Mouse (Mus musculus): Measurements from ENCODE around the gene Cd300lg. TPM values are rescaled to one million over a fixed set of nuclear protein-coding genes. Genes with fewer than 3 reads are reported as not detected.

Cd300lg gene
- total and polyA plus RNA-seq, 3 experiments, result 51.6 to 102 (median 70.1) TPM

- 2% methylated on average over 62 of the region's 73 CpGs for WGBS
- peaks cover 2% of the 10 kb centered on the region; the same call in 1 of the 2 replicates for H3K4me1 ChIP-seq (ENCODE audit: control insufficient read depth, insufficient read depth, low read length)
- intact Hi-C loops (cut with DNase I), result no loop called here
- peak overlapping the region; percentile 72 for H3K4me3 ChIP-seq
- no peaks in the 10 kb centered on the region for H3K27me3 ChIP-seq (ENCODE audit: control insufficient read depth, insufficient read depth, low read length)
- DNase-seq, result peak; percentile 83 to 85
- no peak for TF ChIP-seq EP300 (IDR thresholded peaks at IDR 0.05; ENCODE audit: insufficient read depth, low read depth, low read length)
- no peak for TF ChIP-seq POLR2A (IDR thresholded peaks at IDR 0.05; ENCODE audit: insufficient read depth, low read depth, low read length)
- TF ChIP-seq CTCF (IDR thresholded peaks at IDR 0.05), result no peak
- no peaks in the 10 kb centered on the region for H3K36me3 ChIP-seq (ENCODE audit: control insufficient read depth, insufficient read depth, low read length)
- H3K27ac ChIP-seq, result peak overlapping the region; percentile 62
- H3K9ac ChIP-seq (ENCODE audit: low read depth, low read length), result peak overlapping the region; percentile 90
- H3K79me2 ChIP-seq (replicated peaks; ENCODE audit: control insufficient read depth, insufficient read depth, low read length), result no peaks in the 10 kb centered on the region
These were observed 14.5 kb upstream of the Cd300lg start for GRCm38 (mm10) chr11:102026694-102027360.

GRCm38 (mm10) chr11:102027361-102028017, 13.8 kb upstream of the Cd300lg start:
- Histone ChIP-seq H3K79me2 (replicated peaks; ENCODE audit: control insufficient read depth, insufficient read depth, low read length) (no peaks in the 10 kb centered on the region), H3K4me3 (peak overlapping the region; percentile 72), H3K4me1 (ENCODE audit: control insufficient read depth, insufficient read depth, low read length) (peaks cover 2% of the 10 kb centered on the region; the same call in 1 of the 2 replicates), H3K36me3 (ENCODE audit: control insufficient read depth, insufficient read depth, low read length) (no peaks in the 10 kb centered on the region), H3K27ac (no peak overlapping the region; the same call in 1 of the 2 replicates), H3K9ac (ENCODE audit: low read depth, low read length) (peak overlapping the region; percentile 39; the same call in 1 of the 2 replicates), H3K27me3 (ENCODE audit: control insufficient read depth, insufficient read depth, low read length) (no peaks in the 10 kb centered on the region)
- TF ChIP-seq EP300 (IDR thresholded peaks at IDR 0.05; ENCODE audit: insufficient read depth, low read depth, low read length), result no peak
- TF ChIP-seq POLR2A (IDR thresholded peaks at IDR 0.05; ENCODE audit: insufficient read depth, low read depth, low read length), result no peak
- TF ChIP-seq CTCF (IDR thresholded peaks at IDR 0.05), result peak; percentile 35
- intact Hi-C loops (cut with DNase I), result no loop called here
- DNase-seq, result no peak
- 11% methylated on average over 12 of the region's 12 CpGs for WGBS

- H3K27me3 ChIP-seq (ENCODE audit: control insufficient read depth, insufficient read depth, low read length), result no peaks in the 10 kb centered on the region
- H3K27ac ChIP-seq, result no peak within 1 kb of the TSS; the same call in 1 of the 2 replicates
- DNase-seq, result no peak
- peaks cover 2% of the 10 kb centered on the region; the same call in 1 of the 2 replicates for H3K4me1 ChIP-seq (ENCODE audit: control insufficient read depth, insufficient read depth, low read length)
- intact Hi-C loops (cut with DNase I), result no loop called here
- TF ChIP-seq POLR2A (IDR thresholded peaks at IDR 0.05; ENCODE audit: insufficient read depth, low read depth, low read length), result no peak
- no peak for TF ChIP-seq CTCF (IDR thresholded peaks at IDR 0.05)
- TF ChIP-seq EP300 (IDR thresholded peaks at IDR 0.05; ENCODE audit: insufficient read depth, low read depth, low read length), result no peak
- 84% methylated on average over 6 of the region's 6 CpGs for WGBS
- H3K79me2 ChIP-seq (replicated peaks; ENCODE audit: control insufficient read depth, insufficient read depth, low read length), result no peaks in the 10 kb centered on the region
- H3K4me3 ChIP-seq, result peak within 1 kb of the TSS; percentile 72
- H3K36me3 ChIP-seq (ENCODE audit: control insufficient read depth, insufficient read depth, low read length), result no peaks in the 10 kb centered on the region
- H3K9ac ChIP-seq (ENCODE audit: low read depth, low read length), result no peak within 1 kb of the TSS
These were observed 13.1 kb upstream of the Cd300lg start, which contains the start of gene Mpp3 for GRCm38 (mm10) chr11:102028087-102028816. Gene Mpp3, minus strand, starts transcription at chr11:102028461.

- TF ChIP-seq EP300 (IDR thresholded peaks at IDR 0.05; ENCODE audit: insufficient read depth, low read depth, low read length) (no peak), CTCF (IDR thresholded peaks at IDR 0.05) (no peak), POLR2A (IDR thresholded peaks at IDR 0.05; ENCODE audit: insufficient read depth, low read depth, low read length) (no peak)
- H3K27ac ChIP-seq, result no peak overlapping the region
- H3K9ac ChIP-seq (ENCODE audit: low read depth, low read length), result no peak overlapping the region
- no peaks in the 10 kb centered on the region for H3K36me3 ChIP-seq (ENCODE audit: control insufficient read depth, insufficient read depth, low read length)
- H3K27me3 ChIP-seq (ENCODE audit: control insufficient read depth, insufficient read depth, low read length), result no peaks in the 10 kb centered on the region
- H3K4me1 ChIP-seq (ENCODE audit: control insufficient read depth, insufficient read depth, low read length), result peaks cover 2% of the 10 kb centered on the region; the same call in 1 of the 2 replicates
- intact Hi-C loops (cut with DNase I), result no loop called here
- H3K4me3 ChIP-seq, result no peak overlapping the region
- H3K79me2 ChIP-seq (replicated peaks; ENCODE audit: control insufficient read depth, insufficient read depth, low read length), result no peaks in the 10 kb centered on the region
- WGBS, result 82% methylated on average over 4 of the region's 4 CpGs
- DNase-seq, result no peak
These were observed 12.0 kb upstream of the Cd300lg start for GRCm38 (mm10) chr11:102029304-102029703.

GRCm38 (mm10) chr11:102029966-102030365, 11.3 kb upstream of the Cd300lg start:
- no peak for DNase-seq
- H3K4me3 ChIP-seq, result no peak overlapping the region
- no peak overlapping the region for H3K27ac ChIP-seq
- no peak for TF ChIP-seq CTCF (IDR thresholded peaks at IDR 0.05)
- no peak for TF ChIP-seq POLR2A (IDR thresholded peaks at IDR 0.05; ENCODE audit: insufficient read depth, low read depth, low read length)
- TF ChIP-seq EP300 (IDR thresholded peaks at IDR 0.05; ENCODE audit: insufficient read depth, low read depth, low read length), result no peak
- no peaks in the 10 kb centered on the region for H3K27me3 ChIP-seq (ENCODE audit: control insufficient read depth, insufficient read depth, low read length)
- peaks cover 2% of the 10 kb centered on the region; the same call in 1 of the 2 replicates for H3K4me1 ChIP-seq (ENCODE audit: control insufficient read depth, insufficient read depth, low read length)
- H3K79me2 ChIP-seq (replicated peaks; ENCODE audit: control insufficient read depth, insufficient read depth, low read length), result no peaks in the 10 kb centered on the region
- no peaks in the 10 kb centered on the region for H3K36me3 ChIP-seq (ENCODE audit: control insufficient read depth, insufficient read depth, low read length)
- intact Hi-C loops (cut with DNase I), result no loop called here
- WGBS, result 45% methylated on average over 7 of the region's 7 CpGs
- H3K9ac ChIP-seq (ENCODE audit: low read depth, low read length), result no peak overlapping the region

All from heart, adult 2 months (tissue).